Mouse (Mus musculus): Measurements from ENCODE around the gene Prr7. TPM values are rescaled to one million over a fixed set of nuclear protein-coding genes. Genes with fewer than 3 reads are reported as not detected.
A peak's percentile ranks its signal among the peaks of the same experiment; 100 is the strongest.

Prr7 gene
- polyA plus RNA-seq, 1 experiment from 2014 or later: 2.4 TPM

GRCm38 (mm10) chr13:55504390-55504789 is 40.3 kb downstream of the Prr7 start:
- Histone ChIP-seq H3K9ac (ENCODE audit: low read depth, low read length) (no peak overlapping the region), H3K4me3 (ENCODE audit: low read depth, low read length) (no peak overlapping the region), H3K27me3 (ENCODE audit: control insufficient read depth, insufficient read depth, low read length) (no peaks in the 10 kb centered on the region), H3K4me1 (replicated peaks; ENCODE audit: control insufficient read depth, insufficient read depth, low read length) (no peaks in the 10 kb centered on the region), H3K9me3 (ENCODE audit: control insufficient read depth, low read length) (no peaks in the 10 kb centered on the region), H3K36me3 (ENCODE audit: control insufficient read depth, insufficient read depth, low read length) (peaks cover 13% of the 10 kb centered on the region), H3K27ac (ENCODE audit: low read depth, low read length) (no peak overlapping the region), H3K4me2 (replicated peaks; ENCODE audit: low read depth, low read length) (no peak overlapping the region)
- DNase-seq (ENCODE audit: low spot score): no peak
- WGBS: 85% methylated on average over 5 of the region's 5 CpGs
- ATAC-seq (ENCODE audit: low FRiP score): no peak

GRCm38 (mm10) chr13:55505810-55506209 is 41.7 kb downstream of the Prr7 start:
- H3K27ac ChIP-seq (ENCODE audit: low read depth, low read length): no peak overlapping the region
- no peak overlapping the region for H3K9ac ChIP-seq (ENCODE audit: low read depth, low read length)
- no peaks in the 10 kb centered on the region for H3K27me3 ChIP-seq (ENCODE audit: control insufficient read depth, insufficient read depth, low read length)
- no peaks in the 10 kb centered on the region; the same call in 1 of the 2 replicates for H3K4me1 ChIP-seq (replicated peaks; ENCODE audit: control insufficient read depth, insufficient read depth, low read length)
- WGBS: 91% methylated on average over 9 of the region's 9 CpGs
- H3K36me3 ChIP-seq (ENCODE audit: control insufficient read depth, insufficient read depth, low read length): peaks cover 13% of the 10 kb centered on the region
- no peak overlapping the region for H3K4me2 ChIP-seq (replicated peaks; ENCODE audit: low read depth, low read length)
- H3K9me3 ChIP-seq (ENCODE audit: control insufficient read depth, low read length): no peaks in the 10 kb centered on the region
- no peak overlapping the region for H3K4me3 ChIP-seq (ENCODE audit: low read depth, low read length)
- no peak for DNase-seq (ENCODE audit: low spot score)
- ATAC-seq (ENCODE audit: low FRiP score): no peak

- WGBS: 97% methylated on average over 10 of the region's 10 CpGs
- Histone ChIP-seq H3K4me1 (replicated peaks; ENCODE audit: control insufficient read depth, insufficient read depth, low read length) (peaks cover 8% of the 10 kb centered on the region), H3K27ac (ENCODE audit: low read depth, low read length) (no peak overlapping the region), H3K36me3 (ENCODE audit: control insufficient read depth, insufficient read depth, low read length) (peaks cover 13% of the 10 kb centered on the region), H3K27me3 (ENCODE audit: control insufficient read depth, insufficient read depth, low read length) (no peaks in the 10 kb centered on the region), H3K4me2 (replicated peaks; ENCODE audit: low read depth, low read length) (no peak overlapping the region), H3K4me3 (ENCODE audit: low read depth, low read length) (no peak overlapping the region), H3K9me3 (ENCODE audit: control insufficient read depth, low read length) (no peaks in the 10 kb centered on the region), H3K9ac (ENCODE audit: low read depth, low read length) (no peak overlapping the region)
- ATAC-seq (ENCODE audit: low FRiP score): no peak
- DNase-seq (ENCODE audit: low spot score): no peak
Observed at GRCm38 (mm10) chr13:55506697-55507096, 42.6 kb downstream of the Prr7 start.

GRCm38 (mm10) chr13:55507877-55508276 is 43.8 kb downstream of the Prr7 start:
- WGBS: 53% methylated on average over 8 of the region's 11 CpGs
- H3K9me3 ChIP-seq (ENCODE audit: control insufficient read depth, low read length): no peaks in the 10 kb centered on the region
- no peak overlapping the region for H3K27ac ChIP-seq (ENCODE audit: low read depth, low read length)
- no peak for ATAC-seq (ENCODE audit: low FRiP score)
- H3K36me3 ChIP-seq (ENCODE audit: control insufficient read depth, insufficient read depth, low read length): peaks cover 13% of the 10 kb centered on the region
- no peak overlapping the region for H3K4me2 ChIP-seq (replicated peaks; ENCODE audit: low read depth, low read length)
- no peaks in the 10 kb centered on the region for H3K27me3 ChIP-seq (ENCODE audit: control insufficient read depth, insufficient read depth, low read length)
- DNase-seq (ENCODE audit: low spot score): peak; percentile 43
- H3K9ac ChIP-seq (ENCODE audit: low read depth, low read length): no peak overlapping the region
- peaks cover 13% of the 10 kb centered on the region for H3K4me1 ChIP-seq (replicated peaks; ENCODE audit: control insufficient read depth, insufficient read depth, low read length)
- H3K4me3 ChIP-seq (ENCODE audit: low read depth, low read length): no peak overlapping the region

- WGBS: 93% methylated on average over 10 of the region's 10 CpGs
- Histone ChIP-seq H3K36me3 (ENCODE audit: control insufficient read depth, insufficient read depth, low read length) (peaks cover 8% of the 10 kb centered on the region), H3K4me3 (ENCODE audit: low read depth, low read length) (no peak overlapping the region), H3K9ac (ENCODE audit: low read depth, low read length) (no peak overlapping the region), H3K27me3 (ENCODE audit: control insufficient read depth, insufficient read depth, low read length) (no peaks in the 10 kb centered on the region), H3K4me2 (replicated peaks; ENCODE audit: low read depth, low read length) (no peak overlapping the region), H3K4me1 (replicated peaks; ENCODE audit: control insufficient read depth, insufficient read depth, low read length) (peaks cover 13% of the 10 kb centered on the region), H3K27ac (ENCODE audit: low read depth, low read length) (no peak overlapping the region), H3K9me3 (ENCODE audit: control insufficient read depth, low read length) (no peaks in the 10 kb centered on the region)
- ATAC-seq (ENCODE audit: low FRiP score): no peak
- DNase-seq (ENCODE audit: low spot score): no peak
Observed at GRCm38 (mm10) chr13:55508531-55508930, 44.5 kb downstream of the Prr7 start.

- H3K4me1 ChIP-seq (replicated peaks; ENCODE audit: control insufficient read depth, insufficient read depth, low read length): peaks cover 13% of the 10 kb centered on the region
- no peak overlapping the region for H3K4me3 ChIP-seq (ENCODE audit: low read depth, low read length)
- no peaks in the 10 kb centered on the region; the same call in 1 of the 2 replicates for H3K27me3 ChIP-seq (ENCODE audit: control insufficient read depth, insufficient read depth, low read length)
- H3K9ac ChIP-seq (ENCODE audit: low read depth, low read length): peak overlapping the region; percentile 16; the same call in 1 of the 2 replicates
- DNase-seq (ENCODE audit: low spot score) (no peak), ATAC-seq (ENCODE audit: low FRiP score) (0 out of 2 replicates have a peak, but pooled peaks have one; percentile 3)
- no peaks in the 10 kb centered on the region for H3K9me3 ChIP-seq (ENCODE audit: control insufficient read depth, low read length)
- WGBS: 51% methylated on average over 3 of the region's 3 CpGs
- no peak overlapping the region for H3K4me2 ChIP-seq (replicated peaks; ENCODE audit: low read depth, low read length)
- H3K27ac ChIP-seq (ENCODE audit: low read depth, low read length): no peak overlapping the region
- H3K36me3 ChIP-seq (ENCODE audit: control insufficient read depth, insufficient read depth, low read length): peaks cover 7% of the 10 kb centered on the region
Observed at GRCm38 (mm10) chr13:55510332-55510667, 46.2 kb downstream of the Prr7 start.

- peaks cover 13% of the 10 kb centered on the region for H3K4me1 ChIP-seq (replicated peaks; ENCODE audit: control insufficient read depth, insufficient read depth, low read length)
- peaks cover 6% of the 10 kb centered on the region; the same call in 1 of the 2 replicates for H3K36me3 ChIP-seq (ENCODE audit: control insufficient read depth, insufficient read depth, low read length)
- ATAC-seq (ENCODE audit: low FRiP score): peak; percentile 34
- peak overlapping the region; percentile 28 for H3K4me2 ChIP-seq (replicated peaks; ENCODE audit: low read depth, low read length)
- peak; percentile 56 for DNase-seq (ENCODE audit: low spot score)
- H3K9ac ChIP-seq (ENCODE audit: low read depth, low read length): peak overlapping the region; percentile 42; the same call in 1 of the 2 replicates
- WGBS: 19% methylated on average over 5 of the region's 6 CpGs
- H3K27me3 ChIP-seq (ENCODE audit: control insufficient read depth, insufficient read depth, low read length): no peaks in the 10 kb centered on the region; the same call in 1 of the 2 replicates
- no peaks in the 10 kb centered on the region for H3K9me3 ChIP-seq (ENCODE audit: control insufficient read depth, low read length)
- H3K27ac ChIP-seq (ENCODE audit: low read depth, low read length): peak overlapping the region; percentile 51
- H3K4me3 ChIP-seq (ENCODE audit: low read depth, low read length): no peak overlapping the region
Observed at GRCm38 (mm10) chr13:55510668-55511491, 46.8 kb downstream of the Prr7 start.

- Histone ChIP-seq H3K9me3 (ENCODE audit: control insufficient read depth, low read length) (no peaks in the 10 kb centered on the region), H3K4me1 (replicated peaks; ENCODE audit: control insufficient read depth, insufficient read depth, low read length) (peaks cover 13% of the 10 kb centered on the region), H3K4me3 (ENCODE audit: low read depth, low read length) (no peak overlapping the region), H3K27ac (ENCODE audit: low read depth, low read length) (peak overlapping the region; percentile 51), H3K4me2 (replicated peaks; ENCODE audit: low read depth, low read length) (peak overlapping the region; percentile 28; the same call in 1 of the 2 replicates), H3K27me3 (ENCODE audit: control insufficient read depth, insufficient read depth, low read length) (no peaks in the 10 kb centered on the region; the same call in 1 of the 2 replicates), H3K36me3 (ENCODE audit: control insufficient read depth, insufficient read depth, low read length) (peaks cover 2% of the 10 kb centered on the region; the same call in 1 of the 2 replicates), H3K9ac (ENCODE audit: low read depth, low read length) (peak overlapping the region; percentile 42; the same call in 1 of the 2 replicates)
- WGBS: 36% methylated on average over 5 of the region's 5 CpGs
- DNase-seq (ENCODE audit: low spot score) (no peak), ATAC-seq (ENCODE audit: low FRiP score) (no peak)
Observed at GRCm38 (mm10) chr13:55511492-55511861, 47.4 kb downstream of the Prr7 start.

Measured in hindbrain, embryonic 11.5 days (tissue).